Mouse (Mus musculus) lung, postnatal 14 days (tissue): ENCODE data around the gene Hexb.

ENCODE experiments used
- DNase-seq: peaks from one replicate; pipeline ENCODE4 v3.0.0; 2021

The Hexb gene

GRCm38 (mm10) chr13:97197932-97198562, at the start of gene Hexb:
Hexb (minus strand) TSS chr13:97198357.
- peak; percentile 92 for DNase-seq

GRCm38 (mm10) chr13:97247754-97248153, 49.6 kb upstream of the Hexb start:
- DNase-seq: no peak

- no peak for DNase-seq
Measured at GRCm38 (mm10) chr13:97246217-97246616, 48.1 kb upstream of the Hexb start.

- DNase-seq: no peak
Measured at GRCm38 (mm10) chr13:97245157-97245556, 47.0 kb upstream of the Hexb start.

GRCm38 (mm10) chr13:97244712-97245105, 46.6 kb upstream of the Hexb start:
- no peak for DNase-seq

- no peak for DNase-seq
Measured at GRCm38 (mm10) chr13:97243962-97244711, 46.0 kb upstream of the Hexb start.

- DNase-seq: no peak
Measured at GRCm38 (mm10) chr13:97242716-97243115, 44.6 kb upstream of the Hexb start.

GRCm38 (mm10) chr13:97241787-97242280, 43.7 kb upstream of the Hexb start:
- DNase-seq: no peak

GRCm38 (mm10) chr13:97240965-97241786, 43.0 kb upstream of the Hexb start, which contains the start of gene Enc1:
Enc1 (plus strand) TSS chr13:97241105.
- DNase-seq: peak; percentile 92

GRCm38 (mm10) chr13:97240279-97240964, 42.3 kb upstream of the Hexb start:
- peak; percentile 78 for DNase-seq

GRCm38 (mm10) chr13:97239343-97240180, 41.4 kb upstream of the Hexb start:
- DNase-seq: peak; percentile 49

GRCm38 (mm10) chr13:97238181-97238981, 40.2 kb upstream of the Hexb start:
- DNase-seq: no peak

- DNase-seq: no peak
Measured at GRCm38 (mm10) chr13:97237700-97238099, 39.5 kb upstream of the Hexb start.

- no peak for DNase-seq
Measured at GRCm38 (mm10) chr13:97235911-97236310, 37.8 kb upstream of the Hexb start.

- DNase-seq: peak; percentile 91
Measured at GRCm38 (mm10) chr13:97234785-97235417, 36.7 kb upstream of the Hexb start.

GRCm38 (mm10) chr13:97233092-97233491, 34.9 kb upstream of the Hexb start:
- DNase-seq: no peak

GRCm38 (mm10) chr13:97230101-97230500, 31.9 kb upstream of the Hexb start:
- no peak for DNase-seq

GRCm38 (mm10) chr13:97227795-97228194, 29.6 kb upstream of the Hexb start:
- DNase-seq: no peak

- DNase-seq: no peak
Measured at GRCm38 (mm10) chr13:97225130-97225529, 27.0 kb upstream of the Hexb start.

GRCm38 (mm10) chr13:97224341-97224982, 26.3 kb upstream of the Hexb start:
- DNase-seq: no peak
